Mouse (Mus musculus) kidney, adult 2 months (tissue): ENCODE results near the gene Mrpl51.

Experiments used
- CTCF ChIP-seq: fragments of 200-500 bp; conservative IDR thresholded peaks from 2 replicates; pipeline ENCODE4 v1.5.1; 2011; ENCODE audit warnings: low read depth, mild to moderate bottlenecking, control low read depth, low read length, moderate library complexity, mixed read lengths; ENCODE audit not compliant: insufficient read depth, insufficient read length
- POLR2A ChIP-seq: fragments of 200-500 bp; IDR thresholded peaks from one replicate; pipeline ENCODE4 v1.6.1; 2011; ENCODE audit warnings: low read depth, low read length, control low read depth

DNA sequence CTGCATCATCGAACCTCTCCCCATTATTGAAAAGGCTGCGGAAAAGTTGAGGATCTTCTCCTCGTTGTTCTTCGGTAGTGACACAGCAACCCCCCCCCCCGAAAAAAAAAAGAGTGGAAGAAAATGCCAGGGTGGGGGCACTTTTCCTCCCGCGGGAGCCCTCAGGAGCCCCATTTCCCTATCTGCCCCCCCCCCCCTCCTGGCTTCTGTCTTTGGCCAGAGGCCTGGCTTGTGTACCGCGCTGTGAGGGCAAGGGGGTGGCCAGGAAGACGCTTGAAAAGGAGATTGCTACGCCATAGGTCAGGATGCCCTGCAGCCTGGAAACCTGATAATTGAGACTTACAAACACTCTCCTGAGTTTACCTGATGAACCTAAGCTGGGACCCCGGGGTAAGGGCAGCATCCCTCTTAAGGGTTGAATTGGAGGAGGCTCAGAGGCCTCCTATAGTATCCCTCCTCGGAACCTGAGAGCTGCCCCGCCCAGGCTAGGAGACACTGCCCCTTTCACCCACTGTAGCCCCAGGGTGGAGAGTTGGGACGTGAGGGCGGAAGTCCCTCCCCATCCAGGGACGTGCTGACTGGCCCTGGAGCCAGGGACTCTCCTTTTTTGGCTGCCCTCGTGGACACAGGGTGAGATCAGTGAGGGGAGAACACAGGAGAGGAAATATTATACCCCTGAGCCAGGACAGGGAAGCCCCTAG lies 25.4 kb upstream of the Mrpl51 start, which contains the start of gene Gapdh:
- TF ChIP-seq CTCF (no peak), POLR2A (no peak)
